Mouse (Mus musculus): ENCODE measurements around the gene Pard3.
A peak's percentile ranks its signal among the peaks of the same experiment; 100 is the strongest.

Pard3 gene

DNA sequence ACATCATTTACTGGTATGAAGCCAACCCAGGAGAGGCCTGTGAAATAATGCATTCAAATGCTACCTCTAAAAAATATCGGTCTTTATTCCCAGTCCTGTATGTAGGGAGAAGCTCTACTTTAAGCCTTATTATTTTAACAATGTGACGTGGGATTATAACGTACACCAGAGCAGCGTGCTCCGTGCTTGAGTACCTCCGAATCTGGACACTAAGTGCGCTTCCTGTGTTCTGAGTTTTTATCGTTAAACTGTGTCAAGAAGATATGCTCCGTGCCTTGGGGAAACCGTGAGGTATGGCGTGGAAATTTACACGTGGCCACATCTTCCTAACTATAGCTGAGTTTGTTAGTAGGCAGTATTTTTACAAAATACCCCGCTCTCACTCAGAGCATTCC lies 436.0 kb downstream of the Pard3 start:
- DNase-seq (ENCODE audit: low spot score in 2 of 2) = no peak

GRCm38 (mm10) chr8:127500206-127500605 lies 436.5 kb downstream of the Pard3 start:
- DNase-seq (ENCODE audit: low spot score in 2 of 2) = peak; percentile 14 to 40

DNA sequence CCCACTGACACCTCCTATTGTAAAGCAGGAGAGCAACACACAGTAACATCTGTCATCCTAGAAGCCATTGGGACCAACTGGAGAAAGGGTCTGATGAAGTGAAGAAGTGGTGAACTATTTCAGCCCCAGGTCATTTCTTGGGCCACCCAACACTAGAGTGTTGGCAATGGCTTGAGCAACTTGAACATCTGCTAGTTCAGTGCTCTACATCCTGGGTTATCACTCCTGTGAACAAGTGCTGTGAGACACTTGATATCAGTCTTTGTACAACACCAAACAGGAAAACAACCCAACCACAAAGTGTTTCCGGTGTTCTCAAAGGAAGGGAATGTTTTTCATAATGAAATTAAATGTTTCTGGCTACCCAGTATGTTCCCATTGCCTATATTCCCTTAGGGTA lies 438.1 kb downstream of the Pard3 start:
- no peak for DNase-seq (ENCODE audit: low spot score in 2 of 2)

DNA sequence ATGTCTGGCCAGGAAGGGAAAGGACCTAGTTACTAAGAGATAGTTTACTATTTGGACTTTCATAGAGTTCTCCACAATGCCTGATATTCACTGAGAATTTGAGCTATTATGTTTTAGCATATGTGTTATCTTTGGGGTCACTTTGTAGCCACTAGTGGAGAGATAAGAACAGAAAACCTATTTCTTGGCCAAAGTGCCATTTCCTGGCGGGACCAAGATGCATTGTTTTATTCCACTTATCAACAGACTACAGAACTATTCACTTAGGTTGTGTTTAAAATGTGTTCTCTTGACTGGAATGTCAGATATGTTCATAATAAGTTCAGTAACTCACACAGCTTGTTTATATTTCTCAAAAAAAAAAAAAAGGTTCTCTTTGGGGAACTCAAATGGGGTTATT lies 441.6 kb downstream of the Pard3 start:
- no peak for DNase-seq (ENCODE audit: low spot score in 2 of 2)

GRCm38 (mm10) chr8:127506336-127506735 lies 442.6 kb downstream of the Pard3 start:
- no peak for DNase-seq (ENCODE audit: low spot score in 2 of 2)

GRCm38 (mm10) chr8:127511341-127511740 lies 447.6 kb downstream of the Pard3 start:
- no peak for DNase-seq (ENCODE audit: low spot score in 2 of 2)

GRCm38 (mm10) chr8:127512001-127512573 lies 448.4 kb downstream of the Pard3 start:
- no peak for DNase-seq (ENCODE audit: low spot score in 2 of 2)

DNA sequence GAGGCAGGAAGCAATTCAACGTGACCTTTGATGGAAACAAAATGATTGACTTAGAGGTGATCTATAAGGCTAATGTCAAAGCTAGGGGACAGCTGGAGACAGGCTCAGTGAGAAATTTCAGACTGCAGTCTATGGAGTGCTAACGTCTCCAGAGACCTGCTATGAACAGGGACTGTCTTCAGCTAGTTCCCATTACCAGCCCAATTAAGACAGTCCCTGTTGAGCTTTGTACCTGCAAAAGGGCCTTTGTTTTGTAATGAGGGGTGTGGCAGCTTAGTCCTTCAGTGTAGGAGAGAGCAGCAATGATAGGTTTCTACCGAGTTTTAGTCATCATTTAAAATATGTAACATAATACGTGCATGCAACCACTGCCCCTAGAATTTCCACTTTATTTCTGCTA lies 448.9 kb downstream of the Pard3 start:
- no peak for DNase-seq (ENCODE audit: low spot score in 2 of 2)

- no peak for DNase-seq (ENCODE audit: low spot score in 2 of 2)
Measured at GRCm38 (mm10) chr8:127514810-127515735, 451.4 kb downstream of the Pard3 start.

DNA sequence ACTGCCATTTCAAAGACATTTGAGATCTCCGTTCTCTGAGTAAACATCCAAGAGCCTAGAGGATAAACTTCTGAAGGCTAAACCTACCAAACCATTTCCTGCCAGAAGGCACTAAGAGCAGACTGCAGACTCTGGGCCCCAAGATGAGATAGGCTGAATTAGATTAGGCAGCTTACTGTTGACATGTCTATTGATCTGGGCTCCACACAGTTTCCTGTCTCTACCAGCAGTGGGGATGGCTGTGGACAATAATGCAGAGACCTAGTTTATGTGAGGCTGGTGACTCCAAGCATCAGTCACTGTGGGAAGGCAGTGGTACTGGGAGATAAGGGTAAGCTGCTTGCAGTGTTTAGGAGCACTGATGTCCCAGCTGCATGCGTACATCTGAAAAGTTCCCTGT lies 452.4 kb downstream of the Pard3 start:
- no peak for DNase-seq (ENCODE audit: low spot score in 2 of 2)

DNA sequence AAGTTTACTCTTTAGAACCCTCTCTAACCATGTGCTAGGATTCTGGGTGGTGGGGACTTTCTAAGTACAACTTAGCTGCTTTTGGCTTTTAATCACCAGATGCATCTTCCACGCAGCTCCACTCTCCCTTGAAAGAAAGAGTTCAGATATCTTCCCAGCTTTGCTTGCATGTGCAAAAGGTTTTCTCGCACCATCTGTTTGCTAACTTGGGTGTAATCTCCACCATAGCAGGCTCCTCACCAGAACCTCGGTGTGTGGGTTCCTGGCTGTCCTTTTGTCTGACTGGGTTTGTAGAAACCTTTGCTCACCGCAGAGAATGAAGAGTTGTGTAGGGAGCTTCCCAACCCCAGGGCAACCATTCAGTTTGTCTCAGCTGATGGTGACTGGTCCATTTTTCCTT lies 462.0 kb downstream of the Pard3 start:
- no peak for DNase-seq (ENCODE audit: low spot score in 2 of 2)

- no peak for DNase-seq (ENCODE audit: low spot score in 2 of 2)
Measured at GRCm38 (mm10) chr8:127528315-127528714, 464.6 kb downstream of the Pard3 start.

GRCm38 (mm10) chr8:127529746-127530145 lies 466.1 kb downstream of the Pard3 start:
- DNase-seq (ENCODE audit: low spot score in 2 of 2) = no peak

DNA sequence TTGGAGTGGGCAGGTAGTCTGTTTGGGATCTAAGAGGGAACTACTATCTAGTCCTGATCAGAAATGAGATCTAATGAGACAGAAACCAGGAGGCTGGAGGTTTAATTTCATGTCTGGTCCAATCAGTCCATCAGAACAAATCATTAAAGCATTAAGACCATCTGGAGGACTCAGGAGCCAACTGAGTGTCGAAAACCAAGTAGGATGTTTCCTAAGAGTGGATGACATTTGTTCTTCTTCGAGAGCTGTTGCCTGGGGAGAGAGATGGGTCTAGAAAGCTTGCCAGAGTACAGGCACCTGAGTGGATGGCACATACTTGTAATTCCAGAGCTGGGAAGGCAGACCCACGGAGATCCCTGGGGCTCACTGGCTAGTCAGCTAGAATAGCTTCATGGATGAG lies 468.2 kb downstream of the Pard3 start:
- no peak for DNase-seq (ENCODE audit: low spot score in 2 of 2)

DNA sequence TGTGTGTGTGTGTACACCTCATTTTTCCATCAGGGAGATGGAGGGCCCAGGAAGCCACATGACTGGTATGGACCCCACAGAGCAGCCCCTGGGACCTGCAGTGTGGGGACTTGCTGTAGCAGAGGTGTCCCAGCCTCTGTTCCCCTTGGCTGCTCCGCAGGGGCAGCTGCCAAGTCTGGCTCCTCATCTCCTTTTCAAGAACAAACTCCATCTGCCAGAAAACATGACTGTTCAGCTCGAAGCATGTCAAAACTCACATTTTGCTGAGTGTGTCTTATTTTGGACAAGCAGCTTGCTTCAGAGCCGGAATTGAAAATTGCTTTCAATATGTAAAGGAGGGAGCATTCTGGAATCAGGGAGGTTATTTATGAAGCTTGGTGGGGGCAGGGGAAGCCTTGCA lies 471.1 kb downstream of the Pard3 start:
- DNase-seq (ENCODE audit: low spot score in 2 of 2) = no peak

- no peak for DNase-seq (ENCODE audit: low spot score in 2 of 2)
Measured at GRCm38 (mm10) chr8:127535192-127535845, 471.6 kb downstream of the Pard3 start.

- no peak for DNase-seq (ENCODE audit: low spot score in 2 of 2)
Measured at GRCm38 (mm10) chr8:127535846-127536220, 472.1 kb downstream of the Pard3 start.

GRCm38 (mm10) chr8:127539803-127540202 lies 476.1 kb downstream of the Pard3 start:
- no peak for DNase-seq (ENCODE audit: low spot score in 2 of 2)

DNA sequence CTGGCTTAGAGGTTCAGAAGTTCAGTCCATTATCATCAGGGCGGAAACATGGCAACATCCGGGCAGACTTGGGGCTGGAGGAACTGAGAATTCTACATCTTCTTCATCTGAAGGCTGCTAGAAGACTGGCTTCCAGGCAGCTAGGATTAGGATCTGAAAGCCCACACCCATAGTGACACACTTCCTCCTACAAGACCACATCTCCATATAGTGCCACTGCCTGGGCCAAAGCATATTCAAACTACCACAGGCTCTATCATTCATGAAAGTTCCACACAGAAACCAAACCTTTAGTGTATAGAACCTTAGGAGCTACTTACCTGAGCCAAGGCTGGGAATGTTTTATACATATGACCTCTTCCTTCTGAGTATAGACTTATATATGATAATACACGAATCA lies 476.6 kb downstream of the Pard3 start:
- no peak for DNase-seq (ENCODE audit: low spot score in 2 of 2)

DNA sequence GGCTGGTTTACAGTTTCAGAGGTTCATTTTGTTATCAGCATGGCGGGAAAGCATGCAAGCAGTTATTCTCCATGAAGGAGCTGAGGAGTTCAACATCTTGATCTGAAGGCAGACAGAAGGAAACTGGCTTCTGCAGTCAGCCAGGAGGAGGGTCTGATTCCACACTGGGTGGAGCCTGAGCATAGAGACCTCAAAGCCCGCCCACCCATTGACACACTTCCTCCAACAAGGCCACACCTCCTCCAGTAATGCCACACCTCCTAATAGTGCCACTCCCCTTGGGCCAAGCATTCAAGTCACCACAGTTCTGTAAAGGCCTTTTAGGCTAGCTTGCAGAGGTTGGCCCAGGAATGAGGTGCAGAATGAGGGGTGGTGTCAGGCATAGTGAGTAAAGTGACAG lies 478.5 kb downstream of the Pard3 start:
- DNase-seq (ENCODE audit: low spot score in 2 of 2) = no peak

DNA sequence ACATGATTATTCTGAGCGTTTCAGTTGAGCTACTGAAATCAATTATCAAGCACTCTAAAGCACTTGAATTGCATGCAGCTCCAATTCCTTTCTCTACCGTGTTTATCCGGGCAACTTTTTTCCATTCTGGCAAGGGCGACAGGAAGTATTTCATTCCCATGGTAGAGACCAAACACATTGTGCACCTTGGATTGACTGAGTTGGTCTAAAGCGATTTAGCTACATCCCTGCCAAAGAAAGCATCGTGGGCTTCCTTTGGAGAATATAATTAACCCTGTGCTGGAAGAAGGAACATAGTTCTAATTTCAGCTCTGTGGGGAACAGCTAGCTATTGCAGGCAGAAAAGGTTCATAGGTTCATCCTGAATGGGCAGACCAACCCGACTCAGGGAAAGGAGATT lies 480.0 kb downstream of the Pard3 start:
- no peak for DNase-seq (ENCODE audit: low spot score in 2 of 2)

- no peak for DNase-seq (ENCODE audit: low spot score in 2 of 2)
Measured at GRCm38 (mm10) chr8:127546161-127546560, 482.5 kb downstream of the Pard3 start.

DNA sequence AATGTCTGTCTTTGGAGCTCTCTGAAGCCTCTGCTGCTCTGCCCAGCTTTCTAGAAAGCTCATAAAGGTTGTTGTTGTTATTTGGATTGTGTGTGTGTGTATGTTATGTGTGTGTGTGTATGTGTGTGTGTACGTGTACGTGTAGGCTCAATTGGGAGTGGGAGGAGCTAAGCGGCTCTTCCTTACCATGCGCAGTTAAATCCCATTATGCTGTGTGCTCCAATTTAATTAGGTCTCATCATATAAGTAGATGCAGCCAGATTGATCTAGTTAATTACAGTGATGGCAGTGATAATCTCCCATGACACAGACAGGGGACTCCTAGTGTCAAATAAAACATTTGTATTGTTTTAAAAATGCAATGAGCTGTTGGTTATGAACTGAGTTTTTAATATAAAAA lies 487.2 kb downstream of the Pard3 start:
- DNase-seq (ENCODE audit: low spot score in 2 of 2) = no peak
